Mouse (Mus musculus): ENCODE measurements around the gene Ccer2. TPM values are rescaled to one million over a fixed set of nuclear protein-coding genes. Genes with fewer than 3 reads are reported as not detected.
A peak's percentile ranks its signal among the peaks of the same experiment; 100 is the strongest.

Gene Ccer2
- total and polyA plus RNA-seq, 2 experiments from 2014 or later, result not detected

DNA sequence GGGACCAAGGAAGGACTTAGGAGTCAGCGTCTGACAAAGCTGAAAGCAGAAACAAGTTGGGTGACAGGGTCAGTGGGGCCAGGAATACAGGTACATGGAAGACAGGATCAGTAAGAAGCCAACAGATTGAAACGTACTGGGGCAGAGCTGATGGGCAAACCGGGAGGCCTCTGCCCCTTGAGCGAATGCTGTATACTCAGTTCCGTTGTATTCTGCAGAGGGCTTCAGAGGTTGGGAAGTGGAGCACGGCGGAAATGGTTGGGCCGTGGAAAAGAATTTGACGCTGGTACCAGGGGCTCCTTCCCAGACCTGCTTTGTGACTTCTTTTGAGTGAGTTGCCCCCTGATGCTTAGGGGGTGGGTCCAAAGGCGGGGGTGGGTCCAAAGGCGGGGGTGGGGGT, 22.8 kb upstream of the Ccer2 start:
- peak overlapping the region; percentile 62 for H3K4me2 ChIP-seq (ENCODE audit: low read depth, low read length)
- peaks cover 9% of the 10 kb centered on the region for H3K4me1 ChIP-seq (ENCODE audit: control insufficient read depth, insufficient read depth)
- ATAC-seq (ENCODE audit: insufficient read depth, low read depth) (0 out of 2 replicates have a peak, but pooled peaks have one; percentile 2), DNase-seq (ENCODE audit: low spot score) (no peak)
- TF ChIP-seq CTCF (IDR thresholded peaks at IDR 0.05; ENCODE audit: low read depth) (no peak), EP300 (IDR thresholded peaks at IDR 0.05; ENCODE audit: low read depth) (no peak)
- H3K4me3 ChIP-seq (ENCODE audit: low read depth, low read length), result peak overlapping the region; percentile 42; the same call in 1 of the 2 replicates
- 26% methylated on average over 11 of the region's 11 CpGs for WGBS
- no peak overlapping the region for H3K27ac ChIP-seq (ENCODE audit: low read depth)
- no peaks in the 10 kb centered on the region for H3K27me3 ChIP-seq (ENCODE audit: control insufficient read depth, insufficient read depth, low read length)
- H3K9ac ChIP-seq (replicated peaks; ENCODE audit: low read depth, low read length), result no peak overlapping the region
- peaks cover 15% of the 10 kb centered on the region for H3K36me3 ChIP-seq (replicated peaks; ENCODE audit: control insufficient read depth, insufficient read depth, low read length)
- H3K9me3 ChIP-seq (replicated peaks; ENCODE audit: control insufficient read depth, low read length), result peaks cover 12% of the 10 kb centered on the region

DNA sequence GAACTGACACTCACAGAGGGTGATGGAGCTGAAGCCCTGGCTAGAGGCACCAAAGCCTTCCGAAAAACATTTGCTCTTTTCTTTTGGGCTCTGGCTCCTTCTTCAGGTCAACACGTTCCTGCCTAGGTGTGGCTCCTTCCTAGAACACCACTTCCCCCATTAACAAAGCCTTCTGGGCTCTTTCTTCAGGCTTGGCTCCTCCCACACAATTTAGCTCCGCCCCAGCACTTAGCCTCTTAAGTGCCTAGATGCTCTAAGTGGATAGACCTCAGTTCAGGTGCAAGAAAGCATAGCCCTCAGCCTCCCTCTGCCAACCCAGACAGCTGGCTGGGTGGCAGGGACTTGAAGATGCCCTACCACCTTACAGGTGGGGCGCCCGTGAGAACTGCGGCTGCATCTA, 20.3 kb upstream of the Ccer2 start:
- Histone ChIP-seq H3K4me3 (ENCODE audit: low read depth, low read length) (no peak overlapping the region), H3K9me3 (replicated peaks; ENCODE audit: control insufficient read depth, low read length) (peaks cover 12% of the 10 kb centered on the region), H3K4me2 (ENCODE audit: low read depth, low read length) (no peak overlapping the region), H3K27me3 (ENCODE audit: control insufficient read depth, insufficient read depth, low read length) (no peaks in the 10 kb centered on the region), H3K9ac (replicated peaks; ENCODE audit: low read depth, low read length) (no peak overlapping the region), H3K36me3 (replicated peaks; ENCODE audit: control insufficient read depth, insufficient read depth, low read length) (peaks cover 19% of the 10 kb centered on the region), H3K27ac (ENCODE audit: low read depth) (no peak overlapping the region), H3K4me1 (ENCODE audit: control insufficient read depth, insufficient read depth) (peaks cover 10% of the 10 kb centered on the region)
- TF ChIP-seq CTCF (IDR thresholded peaks at IDR 0.05; ENCODE audit: low read depth), result no peak
- TF ChIP-seq EP300 (IDR thresholded peaks at IDR 0.05; ENCODE audit: low read depth), result no peak
- ATAC-seq (ENCODE audit: insufficient read depth, low read depth) (no peak), DNase-seq (ENCODE audit: low spot score) (no peak)
- WGBS, result 81% methylated on average over 6 of the region's 6 CpGs

DNA sequence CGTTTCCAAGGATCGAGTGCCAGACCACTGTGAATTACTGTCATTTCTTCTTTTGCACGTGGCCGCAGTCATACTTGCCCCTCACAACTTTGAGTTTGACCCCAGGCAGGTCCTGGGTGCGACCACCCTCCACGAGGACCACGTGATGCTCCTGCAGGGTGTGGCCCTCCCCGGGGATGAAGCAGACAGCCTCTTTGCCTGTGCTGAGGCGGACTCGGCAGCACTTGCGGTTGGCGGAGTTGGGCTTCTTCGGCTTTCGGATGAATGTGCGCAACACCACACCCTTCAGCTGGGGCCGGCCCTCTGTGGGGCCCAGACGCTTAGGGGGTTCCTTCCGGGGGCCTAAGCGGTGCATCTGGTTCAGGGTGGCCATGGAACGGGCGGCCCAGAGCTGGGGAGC, 16.1 kb upstream of the Ccer2 start:
- Histone ChIP-seq H3K4me1 (ENCODE audit: control insufficient read depth, insufficient read depth) (peaks cover 13% of the 10 kb centered on the region), H3K36me3 (replicated peaks; ENCODE audit: control insufficient read depth, insufficient read depth, low read length) (peaks cover 19% of the 10 kb centered on the region), H3K4me3 (ENCODE audit: low read depth, low read length) (no peak overlapping the region), H3K27me3 (ENCODE audit: control insufficient read depth, insufficient read depth, low read length) (no peaks in the 10 kb centered on the region), H3K9me3 (replicated peaks; ENCODE audit: control insufficient read depth, low read length) (no peaks in the 10 kb centered on the region), H3K4me2 (ENCODE audit: low read depth, low read length) (no peak overlapping the region), H3K27ac (ENCODE audit: low read depth) (no peak overlapping the region), H3K9ac (replicated peaks; ENCODE audit: low read depth, low read length) (no peak overlapping the region)
- 96% methylated on average over 21 of the region's 21 CpGs for WGBS
- ATAC-seq (ENCODE audit: insufficient read depth, low read depth) (no peak), DNase-seq (ENCODE audit: low spot score) (no peak)
- no peak for TF ChIP-seq EP300 (IDR thresholded peaks at IDR 0.05; ENCODE audit: low read depth)
- no peak for TF ChIP-seq CTCF (IDR thresholded peaks at IDR 0.05; ENCODE audit: low read depth)

DNA sequence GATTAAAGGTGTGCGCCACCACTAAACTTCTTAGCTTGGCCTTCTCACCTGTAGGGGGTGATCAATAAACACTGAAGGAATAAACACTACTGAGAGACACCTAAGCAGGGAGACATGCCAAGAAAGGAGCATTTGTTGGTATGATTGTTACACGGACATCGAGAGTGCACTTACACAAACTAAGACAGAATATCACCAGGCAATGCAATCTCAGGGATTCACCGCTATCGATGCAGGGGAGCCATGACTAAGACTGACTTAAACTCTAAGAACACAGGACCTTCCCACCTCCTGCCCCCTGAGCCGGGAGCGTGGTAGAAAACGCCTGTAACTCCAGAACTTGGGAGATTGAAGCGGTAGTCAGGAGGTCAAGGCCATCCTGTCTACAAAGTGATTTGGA, 15.0 kb upstream of the Ccer2 start:
- Histone ChIP-seq H3K27me3 (ENCODE audit: control insufficient read depth, insufficient read depth, low read length) (no peaks in the 10 kb centered on the region), H3K27ac (ENCODE audit: low read depth) (peak overlapping the region; percentile 94), H3K36me3 (replicated peaks; ENCODE audit: control insufficient read depth, insufficient read depth, low read length) (peaks cover 28% of the 10 kb centered on the region), H3K9me3 (replicated peaks; ENCODE audit: control insufficient read depth, low read length) (no peaks in the 10 kb centered on the region), H3K9ac (replicated peaks; ENCODE audit: low read depth, low read length) (peak overlapping the region; percentile 80), H3K4me2 (ENCODE audit: low read depth, low read length) (peak overlapping the region; percentile 96), H3K4me3 (ENCODE audit: low read depth, low read length) (peak overlapping the region; percentile 93), H3K4me1 (ENCODE audit: control insufficient read depth, insufficient read depth) (peaks cover 13% of the 10 kb centered on the region)
- 26% methylated on average over 9 of the region's 9 CpGs for WGBS
- DNase-seq (ENCODE audit: low spot score) (no peak), ATAC-seq (ENCODE audit: insufficient read depth, low read depth) (no peak)
- TF ChIP-seq CTCF (IDR thresholded peaks at IDR 0.05; ENCODE audit: low read depth) (no peak), EP300 (IDR thresholded peaks at IDR 0.05; ENCODE audit: low read depth) (no peak)

DNA sequence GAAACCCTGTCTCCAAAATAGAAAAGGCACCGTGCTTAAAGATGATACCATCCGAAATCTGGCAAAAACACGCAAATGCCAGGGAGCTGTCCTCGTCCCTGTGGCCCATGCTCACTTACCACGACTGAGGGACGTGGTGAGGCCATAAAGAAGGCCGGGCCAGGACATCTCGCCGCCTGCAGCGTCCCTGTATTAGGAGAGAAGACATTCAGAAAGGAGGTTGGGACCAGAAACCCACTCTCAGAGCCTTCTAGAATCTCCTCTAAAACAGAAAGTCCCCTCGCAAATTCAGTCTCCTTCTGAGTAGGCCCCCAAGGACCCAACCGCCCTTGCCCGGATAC, 14.6 kb upstream of the Ccer2 start:
- DNase-seq (ENCODE audit: low spot score) (no peak), ATAC-seq (ENCODE audit: insufficient read depth, low read depth) (0 out of 2 replicates have a peak, but pooled peaks have one; percentile 8)
- H3K4me2 ChIP-seq (ENCODE audit: low read depth, low read length), result peak overlapping the region; percentile 96
- TF ChIP-seq CTCF (IDR thresholded peaks at IDR 0.05; ENCODE audit: low read depth) (no peak), EP300 (IDR thresholded peaks at IDR 0.05; ENCODE audit: low read depth) (no peak)
- peak overlapping the region; percentile 94 for H3K27ac ChIP-seq (ENCODE audit: low read depth)
- H3K36me3 ChIP-seq (replicated peaks; ENCODE audit: control insufficient read depth, insufficient read depth, low read length), result peaks cover 29% of the 10 kb centered on the region
- peaks cover 13% of the 10 kb centered on the region for H3K4me1 ChIP-seq (ENCODE audit: control insufficient read depth, insufficient read depth)
- no peaks in the 10 kb centered on the region for H3K27me3 ChIP-seq (ENCODE audit: control insufficient read depth, insufficient read depth, low read length)
- peak overlapping the region; percentile 93 for H3K4me3 ChIP-seq (ENCODE audit: low read depth, low read length)
- 1% methylated on average over 13 of the region's 13 CpGs for WGBS
- no peaks in the 10 kb centered on the region for H3K9me3 ChIP-seq (replicated peaks; ENCODE audit: control insufficient read depth, low read length)
- H3K9ac ChIP-seq (replicated peaks; ENCODE audit: low read depth, low read length), result peak overlapping the region; percentile 80

All from heart, postnatal 0 days (tissue).